Mouse (Mus musculus) kidney, adult 9 months (tissue): ENCODE results near the gene Rassf5.
A peak's percentile ranks its signal among the peaks of the same experiment; 100 is the strongest.

Experiments
- DNase-seq: peaks from one replicate; pipeline ENCODE4 v3.0.0; 2022

The Rassf5 gene

DNA sequence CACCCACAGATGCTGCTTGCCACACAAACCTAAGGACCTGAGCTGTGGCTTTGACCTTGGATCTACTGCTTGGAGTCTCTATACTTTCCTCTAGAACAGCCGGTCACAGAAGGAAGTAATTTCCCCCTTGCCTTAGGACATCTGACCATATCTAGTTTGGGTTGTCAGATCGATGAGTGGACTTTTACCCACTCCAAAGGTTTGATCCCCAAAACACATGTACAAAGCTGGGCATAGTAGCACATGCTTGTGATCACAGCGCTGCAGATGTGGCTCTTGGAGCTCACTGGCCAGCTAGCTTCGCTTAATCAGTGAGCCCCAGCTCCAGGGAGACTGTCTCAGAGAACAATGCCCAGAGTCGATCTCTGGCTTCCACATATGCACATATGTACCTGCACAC, 37.0 kb downstream of the Rassf5 start:
- DNase-seq, result no peak

DNA sequence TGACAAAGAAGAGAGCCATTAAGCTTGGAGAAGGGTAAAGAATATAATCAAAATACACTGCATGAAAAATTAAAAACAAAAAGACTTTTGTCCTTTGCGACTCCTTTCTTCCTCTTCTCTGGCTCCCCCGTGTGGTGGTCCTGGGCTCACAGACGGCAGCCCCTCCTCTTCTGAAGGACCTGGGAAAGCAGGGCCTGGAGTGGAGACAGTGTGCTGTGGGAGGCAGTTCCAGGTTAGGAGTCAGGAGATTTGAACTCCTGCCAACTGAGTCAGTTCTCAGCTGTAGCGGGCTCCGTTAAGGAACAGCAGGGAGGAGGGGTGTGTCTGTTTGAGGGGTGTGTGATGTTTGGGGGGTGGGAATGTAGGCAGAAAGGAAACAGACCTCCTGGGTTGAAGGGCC, 37.5 kb downstream of the Rassf5 start:
- DNase-seq, result peak; percentile 57

DNA sequence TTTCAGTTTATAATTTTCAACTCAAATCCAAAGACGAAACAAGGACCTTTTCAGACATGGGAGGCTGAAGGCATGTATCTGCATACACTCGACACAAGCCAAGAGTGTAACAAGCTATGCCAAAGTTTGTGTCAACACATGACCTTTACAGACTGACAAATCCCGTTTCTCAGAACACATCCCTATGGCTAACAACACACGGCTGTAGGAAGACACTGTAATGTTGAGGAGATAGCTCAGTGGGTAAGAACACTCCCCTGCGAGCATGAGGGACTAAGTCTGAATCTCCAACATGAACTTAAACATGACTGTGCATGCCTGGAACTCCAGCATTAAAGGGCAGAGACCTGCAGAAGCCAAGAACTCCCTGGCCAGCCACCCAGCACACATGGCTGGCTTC, 38.7 kb downstream of the Rassf5 start:
- DNase-seq, result no peak

DNA sequence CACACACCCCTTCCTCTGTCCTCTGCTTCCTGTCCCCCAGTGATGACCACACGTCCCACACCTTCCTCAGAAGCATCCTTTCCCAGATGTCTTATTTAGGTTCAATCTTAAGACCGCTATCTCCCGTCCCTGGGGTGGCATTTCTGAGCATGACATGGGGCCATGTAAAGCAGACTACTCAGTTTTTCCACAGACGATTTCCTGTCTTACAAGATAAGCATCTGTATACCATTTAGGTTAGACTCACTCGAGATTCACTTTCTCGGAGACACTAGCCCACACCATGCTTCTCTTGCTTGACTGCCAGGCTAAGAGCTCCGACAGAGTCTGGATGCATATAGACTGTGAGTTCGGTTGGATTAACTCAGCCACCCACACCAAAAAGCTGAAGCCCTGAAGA, 40.6 kb downstream of the Rassf5 start:
- DNase-seq, result no peak

DNA sequence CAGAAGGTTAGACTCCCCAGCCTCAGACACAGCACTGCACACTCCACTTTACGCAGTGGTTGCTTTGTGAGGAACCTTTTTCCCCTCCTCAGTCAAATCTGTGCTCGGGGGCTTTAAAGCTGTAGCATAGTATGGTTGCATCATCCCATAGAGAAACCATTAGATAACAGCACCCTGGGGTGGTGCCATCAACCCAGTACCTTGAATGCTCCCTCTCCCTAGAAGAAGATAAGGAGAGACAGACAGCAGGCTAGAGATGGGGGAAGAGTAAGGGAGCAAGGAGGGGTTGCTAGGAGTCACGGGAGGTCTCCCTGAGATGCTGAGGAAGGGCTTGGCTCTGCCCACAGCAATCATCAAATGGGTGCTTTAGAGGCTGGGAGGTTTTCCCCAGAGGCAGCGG, 43.7 kb downstream of the Rassf5 start:
- no peak for DNase-seq

DNA sequence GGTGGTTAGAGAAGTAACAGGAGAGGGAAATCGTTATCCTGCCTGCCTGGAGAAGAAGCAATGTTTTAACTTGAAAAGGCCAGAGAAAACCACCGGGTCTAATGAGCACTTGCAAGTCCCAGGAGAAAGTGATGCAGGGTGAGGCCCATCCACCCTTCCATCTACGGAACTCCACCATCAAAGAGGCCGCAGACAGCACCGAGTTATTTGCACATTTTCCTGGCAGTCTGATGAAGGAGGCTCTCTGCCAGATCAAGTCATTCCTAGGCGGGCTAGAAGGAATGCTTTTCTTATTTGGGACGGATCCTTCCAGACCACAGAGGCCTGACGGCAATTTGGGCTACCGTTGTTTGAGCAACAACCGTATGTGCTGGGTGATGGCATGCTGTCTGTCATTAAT, 44.5 kb downstream of the Rassf5 start:
- no peak for DNase-seq

DNA sequence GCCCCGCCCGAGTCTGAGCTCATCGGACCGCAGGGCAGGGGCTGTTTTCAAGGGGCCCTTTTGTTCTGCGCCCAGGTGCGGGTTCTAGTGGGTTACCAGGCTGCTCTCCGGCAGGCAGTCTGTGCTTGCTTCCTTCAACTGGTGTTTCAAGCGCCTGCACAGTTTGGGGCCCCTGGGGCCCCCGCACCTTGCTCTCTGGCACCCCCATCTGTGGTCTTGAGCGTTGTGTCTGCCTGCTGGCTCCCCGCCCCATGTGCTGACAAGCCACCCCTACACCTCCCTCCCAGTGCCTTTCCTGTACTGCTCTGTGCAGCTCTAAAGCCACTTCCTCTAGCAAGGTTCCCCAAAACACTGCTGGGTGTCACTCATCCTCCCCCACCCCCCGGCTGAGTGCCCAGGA, 45.1 kb downstream of the Rassf5 start:
- DNase-seq, result peak; percentile 40

DNA sequence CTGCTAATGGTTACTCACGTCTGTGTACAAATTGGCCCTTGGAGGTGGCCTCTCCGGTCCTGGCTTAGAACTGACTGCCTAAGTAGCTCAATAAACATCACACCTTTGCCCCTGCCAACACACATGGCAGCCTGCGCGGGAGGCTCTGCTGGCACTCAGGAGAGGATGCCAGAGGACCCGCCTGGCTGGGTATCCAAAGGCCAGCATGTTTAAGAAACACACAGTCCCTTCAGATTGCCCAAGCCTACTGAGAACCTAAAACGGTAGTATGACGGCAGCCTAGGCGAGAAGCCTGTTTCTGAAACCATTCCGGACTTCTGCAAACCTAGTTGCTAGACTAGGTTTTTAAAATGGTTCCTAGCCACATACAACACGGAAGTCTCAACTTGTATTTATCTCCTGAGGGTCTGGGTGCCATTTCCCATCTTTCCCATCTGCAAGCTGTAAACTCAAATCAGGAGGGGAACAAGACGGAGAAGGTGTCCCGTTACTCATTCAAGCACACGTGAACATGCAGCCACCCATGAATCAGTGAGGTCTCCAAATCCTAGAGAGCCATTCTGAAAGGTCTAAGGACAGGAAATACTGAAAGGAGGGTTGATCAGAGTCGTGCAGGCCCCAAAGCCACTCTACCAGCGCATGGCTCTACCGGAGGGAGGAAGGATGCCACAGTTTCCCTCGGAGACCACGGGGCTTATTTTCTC, 45.8 kb downstream of the Rassf5 start:
- peak; percentile 44 for DNase-seq

DNA sequence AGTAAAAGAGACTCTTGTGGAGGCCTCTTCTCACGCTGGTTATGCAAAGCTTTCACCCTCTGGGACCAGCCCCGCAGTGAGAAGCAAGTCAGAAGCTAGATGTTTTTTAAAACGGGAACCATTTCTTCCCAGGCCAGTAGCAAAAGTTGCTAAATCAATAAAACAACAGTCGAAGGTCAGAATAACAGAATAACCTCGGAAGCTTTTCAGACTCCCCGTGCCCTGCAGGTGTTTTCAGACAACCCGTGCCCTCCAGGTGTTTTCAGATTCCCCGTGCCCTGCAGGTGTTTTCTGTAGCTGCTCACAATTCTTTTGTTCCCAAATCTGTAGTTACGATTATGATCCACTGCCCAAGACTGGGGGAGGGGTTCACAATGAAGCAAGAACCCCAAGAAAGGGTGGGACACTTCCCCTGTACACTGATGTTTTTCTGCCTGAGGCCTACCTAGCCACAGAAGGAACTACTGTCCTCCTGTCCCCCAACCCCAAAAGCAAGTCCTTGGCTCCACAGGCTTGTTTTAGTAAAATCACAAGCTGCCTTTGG, 46.6 kb downstream of the Rassf5 start:
- DNase-seq, result no peak

DNA sequence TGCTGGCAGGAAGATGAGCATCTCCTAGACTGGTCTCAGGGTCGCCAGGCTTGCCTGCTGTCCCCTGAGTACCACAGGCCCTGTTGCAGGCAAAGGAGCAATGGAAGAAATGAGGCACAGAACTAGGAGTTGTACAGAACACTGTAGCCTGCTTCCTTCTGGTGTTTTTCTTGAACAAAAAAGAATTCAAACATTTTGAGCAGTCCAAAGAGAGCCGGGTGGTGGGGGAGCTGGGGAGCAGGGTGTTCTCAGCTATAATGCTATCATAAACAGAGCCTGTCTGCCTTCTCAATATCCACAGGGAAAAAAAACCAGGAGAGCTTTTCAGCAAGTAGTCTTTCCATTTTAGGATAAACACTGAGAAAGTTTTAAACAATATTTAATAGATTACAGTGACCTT, 49.0 kb downstream of the Rassf5 start:
- no peak for DNase-seq

DNA sequence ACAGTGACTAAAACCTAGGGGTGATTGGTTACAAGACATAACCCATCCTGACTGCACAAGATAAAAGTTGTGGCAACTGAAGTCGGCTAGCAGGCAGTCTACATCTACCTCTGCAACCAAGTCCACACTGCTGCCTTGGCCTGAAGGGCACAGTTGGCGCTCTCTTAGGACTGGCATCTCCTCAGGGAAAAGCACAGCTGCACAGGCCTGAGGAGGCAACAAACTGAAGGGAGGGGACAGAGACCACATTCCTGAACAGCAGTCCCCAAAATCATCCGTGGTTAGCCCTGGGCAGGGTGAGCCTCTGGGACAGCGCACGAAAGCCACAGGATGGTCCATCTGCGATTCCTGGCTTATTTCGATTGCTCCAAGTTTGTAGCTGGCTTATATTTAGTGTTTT, 49.4 kb downstream of the Rassf5 start:
- no peak for DNase-seq

DNA sequence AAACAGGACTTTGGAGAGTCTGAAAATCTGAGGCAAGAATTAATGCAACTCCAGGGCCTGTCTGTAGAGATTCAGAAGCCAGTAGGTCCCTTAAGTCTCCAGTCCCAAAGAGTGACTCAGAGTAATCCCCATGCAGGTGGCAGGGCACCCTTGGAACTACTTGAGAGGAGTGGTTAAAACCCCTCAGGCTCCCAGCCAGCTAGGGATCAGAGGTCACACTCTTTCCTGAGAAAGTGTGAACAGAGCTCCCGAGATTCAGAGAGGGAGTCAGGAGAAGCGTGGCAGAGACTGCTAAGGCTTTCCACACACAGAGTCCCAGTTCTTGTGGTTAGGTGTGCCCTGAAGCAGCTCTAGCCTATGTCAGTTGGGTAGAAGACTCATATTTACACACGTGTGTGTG, 51.3 kb downstream of the Rassf5 start:
- DNase-seq, result peak; percentile 50

DNA sequence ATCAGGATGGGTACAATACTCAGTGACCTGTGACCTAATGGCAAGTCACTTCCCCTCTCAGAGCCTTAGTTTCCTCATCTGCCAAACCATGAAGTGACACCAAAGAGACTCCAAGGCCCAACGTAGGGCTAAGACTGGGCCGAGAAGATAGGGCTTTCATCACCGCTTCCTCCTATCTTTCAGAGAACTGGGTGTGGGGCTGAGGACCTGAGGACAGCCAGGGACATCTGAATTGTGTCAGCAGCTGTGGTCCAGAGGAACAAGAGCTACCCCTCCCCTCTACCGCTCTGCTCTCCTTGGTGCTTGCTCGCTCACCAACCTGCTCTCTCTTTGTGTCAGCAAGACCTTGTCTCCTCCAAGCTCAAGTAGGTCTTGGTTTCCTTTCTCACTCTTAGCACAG, 56.4 kb downstream of the Rassf5 start:
- DNase-seq, result no peak

DNA sequence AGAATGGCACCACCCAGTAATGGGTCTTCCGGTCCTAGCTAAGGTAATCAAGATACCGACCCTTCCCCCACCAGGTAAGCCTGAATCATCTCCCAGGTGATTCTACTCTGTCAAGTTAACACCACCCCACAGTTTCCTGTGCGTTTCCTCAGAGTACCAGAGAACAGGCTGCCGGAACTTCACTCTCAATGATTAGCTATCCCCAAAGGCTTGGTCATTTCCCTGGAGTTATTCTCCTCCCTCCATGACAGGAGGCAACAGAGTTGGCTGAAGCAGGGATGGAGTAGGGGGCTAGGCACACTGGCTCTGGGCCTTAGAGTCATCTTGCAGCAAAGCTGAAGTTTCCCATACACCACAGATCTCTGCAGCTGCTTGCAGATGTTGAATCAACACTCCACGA, 57.2 kb downstream of the Rassf5 start:
- no peak for DNase-seq

DNA sequence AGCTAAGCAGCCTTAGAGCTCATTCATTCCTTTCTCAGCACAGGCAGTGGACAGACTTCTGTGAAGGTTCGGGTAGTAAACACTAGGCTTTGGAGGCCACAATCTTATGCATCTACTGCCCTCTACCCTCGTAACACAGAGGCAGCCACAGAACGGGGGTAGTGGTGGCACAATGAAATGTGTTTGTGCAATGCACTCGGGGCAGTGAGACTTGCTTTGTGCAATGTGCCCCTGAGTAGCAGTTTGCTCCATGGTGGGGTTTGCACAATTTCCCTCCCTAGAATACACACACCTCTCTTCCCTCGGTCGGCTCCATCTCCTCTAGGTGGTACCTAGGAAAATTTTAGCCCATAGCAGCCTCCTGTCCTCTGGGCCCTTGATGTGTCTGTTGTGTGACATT, 58.1 kb downstream of the Rassf5 start:
- no peak for DNase-seq

DNA sequence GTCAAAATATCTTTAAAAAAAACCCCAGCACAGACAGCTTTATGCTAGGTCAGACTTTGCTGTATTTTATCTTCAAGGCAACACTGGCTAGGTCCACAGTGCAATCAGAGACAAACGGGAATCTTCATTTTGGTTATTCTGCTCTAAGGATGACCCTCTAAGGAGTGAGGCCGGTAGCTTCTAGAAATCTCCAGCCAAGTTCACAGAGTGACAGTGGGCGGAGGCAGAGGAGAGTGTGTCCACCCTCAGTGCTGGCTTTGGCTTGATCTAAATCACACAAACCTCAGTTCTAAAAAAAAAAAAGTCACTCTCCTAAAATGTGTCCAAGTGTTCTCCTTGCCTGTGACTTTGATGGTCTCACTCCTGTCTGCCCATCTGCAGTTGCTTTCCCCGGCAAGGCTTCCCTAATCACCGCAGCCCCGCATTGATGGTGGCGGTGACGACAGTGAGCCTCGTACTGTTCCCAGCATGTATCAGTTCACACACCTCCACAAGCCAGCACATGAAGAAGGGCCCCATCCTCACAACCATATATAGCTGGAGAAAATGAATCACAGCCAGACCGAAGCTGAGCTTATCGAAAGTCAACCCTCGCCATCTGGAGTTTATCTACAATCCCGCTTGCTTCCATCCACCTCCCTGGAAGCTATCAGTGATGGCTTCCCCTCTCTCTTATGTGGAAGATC, 59.1 kb downstream of the Rassf5 start:
- no peak for DNase-seq

DNA sequence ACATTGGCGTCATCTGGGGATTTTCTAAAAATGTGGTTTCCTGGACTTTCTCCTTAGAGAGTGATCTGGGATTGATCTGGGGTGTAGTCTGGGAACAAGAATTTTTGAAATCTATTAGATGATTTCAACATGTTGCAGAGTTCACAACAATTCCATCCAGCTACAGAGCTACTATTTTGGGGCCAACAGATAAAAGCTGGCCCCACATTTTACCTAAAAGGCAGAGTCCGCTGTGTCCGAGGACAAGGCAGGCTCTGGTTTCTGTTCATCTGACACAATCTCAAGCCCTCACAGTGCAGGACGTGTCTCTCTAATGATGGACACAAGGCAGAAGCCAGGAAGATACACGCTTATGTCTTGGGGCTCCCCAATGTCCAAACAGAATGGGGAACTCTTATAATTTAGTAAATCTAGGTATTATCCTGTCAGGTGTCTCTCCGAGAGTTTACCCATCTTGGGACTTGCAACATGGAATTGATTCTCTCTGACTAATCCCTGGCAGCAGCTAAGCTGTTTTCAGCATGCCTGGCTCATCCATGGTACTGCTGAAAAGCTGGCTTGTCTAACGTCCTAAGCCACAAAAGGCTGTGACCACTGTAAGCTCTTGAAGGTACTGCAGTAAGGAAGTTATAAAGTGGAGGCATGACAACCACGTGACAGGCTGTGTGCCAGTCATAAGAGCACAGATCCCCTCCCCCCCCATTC, 60.0 kb downstream of the Rassf5 start:
- no peak for DNase-seq

DNA sequence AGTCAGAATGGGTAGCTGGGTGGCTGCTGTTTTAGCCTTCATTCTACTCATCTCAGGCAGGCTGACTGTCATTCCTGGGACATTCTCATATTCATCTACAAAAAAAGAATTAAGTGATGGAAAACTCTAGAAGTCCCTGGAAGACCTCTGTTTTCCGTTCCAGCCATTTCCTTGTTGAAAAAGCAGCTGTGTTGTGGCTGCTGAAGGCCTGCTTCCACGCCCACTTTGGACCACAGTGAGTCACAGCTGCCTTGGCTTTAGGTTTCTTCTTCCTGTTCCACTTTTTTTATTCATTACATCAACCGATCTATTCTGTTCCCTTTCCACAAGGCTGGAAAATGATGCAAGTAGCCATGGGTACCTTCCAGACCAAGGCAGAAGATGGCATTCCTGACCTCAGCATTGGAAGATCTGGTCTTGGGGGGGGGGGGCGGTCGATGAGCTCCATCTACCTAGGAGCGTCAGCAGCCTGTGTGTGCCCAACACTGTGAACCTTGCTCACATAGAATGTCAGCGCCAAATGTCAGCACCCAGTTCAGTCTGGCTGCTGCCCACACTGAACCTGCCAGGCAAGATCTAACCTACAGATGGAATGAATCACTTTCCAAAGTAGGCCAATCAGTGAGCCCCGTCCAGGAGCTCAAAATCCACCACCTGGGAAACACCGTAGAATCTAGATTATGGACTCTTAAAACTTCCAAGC, 60.7 kb downstream of the Rassf5 start:
- peak; percentile 29 for DNase-seq

DNA sequence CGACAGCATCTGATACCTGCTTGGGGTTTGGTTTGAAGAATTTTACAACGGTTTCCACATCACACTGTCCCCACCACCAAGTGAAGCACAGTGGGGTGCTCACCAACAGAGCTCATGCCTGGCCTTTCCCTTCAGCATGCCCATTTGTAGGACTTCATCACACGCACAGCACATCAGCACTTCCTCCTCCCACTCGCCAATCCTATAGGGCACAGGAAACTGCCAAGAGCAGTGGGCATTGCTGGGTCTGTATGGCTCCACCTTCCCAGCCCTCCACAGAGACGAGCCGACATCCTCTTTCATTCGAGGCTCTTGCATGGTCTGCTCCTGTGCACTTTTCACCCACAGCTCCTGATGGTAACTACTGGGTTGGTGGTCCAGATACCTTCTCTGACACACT, 61.9 kb downstream of the Rassf5 start:
- no peak for DNase-seq

DNA sequence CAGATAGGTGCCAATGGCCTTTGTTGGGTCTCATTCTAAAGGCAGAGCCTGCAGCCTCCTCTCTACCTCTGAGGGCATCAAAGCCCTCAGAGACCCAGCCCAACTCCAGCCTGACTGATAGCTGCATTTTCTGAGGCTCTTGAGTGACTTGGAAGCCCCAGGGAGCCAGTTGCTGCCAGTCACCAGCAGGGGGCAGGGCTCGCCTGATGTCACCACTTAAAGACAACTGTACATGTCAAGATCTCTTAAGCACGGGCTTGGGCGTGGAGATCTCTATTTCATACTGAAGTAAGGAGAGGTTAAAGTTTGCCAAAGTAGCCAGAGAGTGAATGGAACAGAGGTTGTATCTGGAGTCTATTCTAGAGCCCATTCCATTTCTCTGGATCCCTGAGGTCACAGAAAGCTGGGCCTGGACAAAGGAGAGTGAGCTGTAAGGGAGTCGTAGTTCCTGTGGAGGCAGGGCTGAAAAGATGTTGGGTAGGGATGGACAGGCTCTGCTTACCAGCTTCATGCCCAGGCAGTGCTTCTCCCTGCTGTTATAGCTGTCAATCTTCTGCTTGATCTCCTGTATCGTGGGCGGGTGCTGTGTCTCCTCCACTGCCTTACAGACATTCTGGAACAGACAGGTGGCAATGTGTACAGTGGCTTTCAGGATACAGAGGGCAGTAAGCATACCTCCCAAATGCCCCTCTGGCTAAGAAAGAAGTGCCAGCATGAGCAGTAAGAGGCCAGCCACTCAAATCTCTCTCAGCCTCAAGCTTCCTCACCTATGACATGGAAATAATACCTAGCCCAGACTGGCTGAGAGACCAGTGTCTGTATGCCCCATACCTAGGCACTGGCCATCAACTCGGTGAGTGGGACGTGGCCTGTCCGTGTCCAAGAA, 63.2 kb downstream of the Rassf5 start:
- DNase-seq, result peak; percentile 86

DNA sequence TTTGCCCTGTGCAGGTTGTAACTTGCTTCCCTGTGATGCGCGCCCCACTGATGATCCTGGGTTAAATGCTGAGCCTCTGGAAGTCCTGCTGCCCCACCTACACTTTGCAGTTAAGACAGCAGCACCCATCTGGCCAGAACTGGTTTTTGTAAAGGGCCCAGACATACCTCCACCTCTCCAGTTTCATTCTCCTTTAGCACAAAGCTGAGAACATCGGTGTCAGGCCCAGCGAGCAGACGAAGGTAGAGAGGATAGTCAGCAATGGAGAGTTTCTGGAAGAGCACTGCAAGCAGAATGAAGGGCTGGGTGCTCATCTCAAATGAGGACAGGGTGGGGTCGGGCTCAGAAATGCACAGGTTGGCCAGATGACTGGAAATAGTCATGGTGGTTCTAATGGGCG, 64.7 kb downstream of the Rassf5 start:
- no peak for DNase-seq

DNA sequence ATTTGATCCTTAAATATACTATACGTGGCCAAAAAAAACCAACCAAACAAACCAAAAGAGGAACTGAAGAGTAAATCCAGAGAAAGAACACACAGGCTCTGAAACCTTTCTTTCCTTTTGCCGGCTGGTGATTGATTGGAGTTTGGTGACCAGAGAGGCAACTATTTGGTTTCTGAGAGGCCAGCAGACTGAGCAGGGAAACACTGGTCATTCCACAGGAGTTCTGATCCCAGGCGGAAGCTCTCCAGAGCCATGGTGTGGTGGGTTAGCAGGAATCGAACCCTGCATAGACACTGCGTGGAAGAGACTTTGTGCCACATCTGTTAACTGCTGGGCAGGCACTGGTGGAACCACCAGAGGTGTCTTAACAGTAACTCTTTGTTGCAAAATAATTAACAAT, 67.0 kb downstream of the Rassf5 start:
- no peak for DNase-seq
